Mouse (Mus musculus) ES-E14 (cell line): Measurements from ENCODE around the gene Kat6b.

Experiments
- CHD2 ChIP-seq: IDR thresholded peaks from 2 replicates; pipeline ENCODE4 v1.6.1; 2014; ENCODE audit warnings: mild to moderate bottlenecking, low read depth, low read length, inconsistent platforms
- HCFC1 ChIP-seq: IDR thresholded peaks from 2 replicates; pipeline ENCODE4 v1.6.1; 2012; ENCODE audit warnings: low read length, inconsistent platforms, borderline replicate concordance; ENCODE audit not compliant: insufficient read depth
- ZC3H11A ChIP-seq: IDR thresholded peaks from 2 replicates; pipeline ENCODE4 v1.6.1; 2012; ENCODE audit warnings: low read depth, mild to moderate bottlenecking, inconsistent platforms, low read length, borderline replicate concordance

DNA sequence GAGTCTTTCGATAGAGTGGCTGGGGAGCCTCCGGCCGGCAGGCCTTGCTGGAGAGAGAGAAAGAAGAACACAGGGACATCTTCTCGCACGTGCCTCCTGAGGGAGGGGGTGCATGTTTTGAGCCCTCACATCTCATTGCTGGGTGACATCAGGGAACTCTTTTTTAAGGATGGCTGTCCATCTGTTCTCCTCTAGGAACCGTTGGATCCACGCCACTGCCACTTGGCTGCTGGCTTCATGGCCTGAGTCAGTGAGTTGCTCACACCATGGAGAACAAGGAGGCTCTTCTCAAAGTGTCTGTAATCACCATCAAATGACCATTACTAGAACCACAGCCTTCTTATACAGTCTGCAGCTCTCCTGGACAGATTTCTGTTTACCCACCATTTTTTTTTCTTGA, 108.4 kb downstream of the Kat6b start:
- TF ChIP-seq ZC3H11A = no peak
- TF ChIP-seq CHD2 = no peak
- no peak for TF ChIP-seq HCFC1
